Mouse (Mus musculus) stomach, postnatal 0 days (tissue): ENCODE measurements around the gene Mylk.

Experiments used
- CTCF ChIP-seq: IDR thresholded peaks from 2 replicates; pipeline ENCODE4 v1.5.1; 2016; ENCODE audit warnings: antibody characterized with exemption, low read depth, mild to moderate bottlenecking, moderate library complexity
- EP300 ChIP-seq: optimal IDR thresholded peaks from 2 replicates; pipeline ENCODE3; 2016; ENCODE audit warnings: antibody characterized with exemption

- TF ChIP-seq EP300: no peak
- no peak for TF ChIP-seq CTCF
Measured at GRCm38 (mm10) chr16:35004356-35004755, 259.3 kb downstream of the Mylk start.
